Mouse (Mus musculus) olfactory bulb, adult 2 months (tissue): ENCODE results near the gene Naa38. TPM values are rescaled to one million over a fixed set of nuclear protein-coding genes. Genes with fewer than 3 reads are reported as not detected.

Experiments
- H3K27ac ChIP-seq: fragments of 200-500 bp; 2 replicates; pipeline ENCODE4 v1.5.1; 2012; ENCODE audit warnings: low read depth, low read length; ENCODE audit not compliant: insufficient read depth
- H3K4me1 ChIP-seq: fragments of 200-500 bp; 2 replicates; pipeline ENCODE4 v1.6.1; 2012; ENCODE audit warnings: low read length; ENCODE audit not compliant: control insufficient read depth, insufficient read depth
- H3K4me3 ChIP-seq: fragments of 200-500 bp; 2 replicates; pipeline ENCODE4 v1.5.1; 2012; ENCODE audit warnings: mild to moderate bottlenecking, low read depth, low read length, moderate library complexity; ENCODE audit not compliant: insufficient read depth
- CTCF ChIP-seq: fragments of 200-500 bp; IDR thresholded peaks from 2 replicates; pipeline ENCODE4 v1.5.1; 2012; ENCODE audit warnings: low read depth, mild to moderate bottlenecking, low read length, moderate library complexity; ENCODE audit not compliant: insufficient read depth
- POLR2A ChIP-seq: fragments of 200-500 bp; IDR thresholded peaks from 2 replicates; pipeline ENCODE4 v1.6.1; 2012; ENCODE audit warnings: mild to moderate bottlenecking, low read depth, low read length, moderate library complexity; ENCODE audit not compliant: insufficient read depth
- WGBS: fragments of 180-500 bp; shearing (Covaris S2); methylation state at CpG from one replicate; pipeline ENCODE4 v1.1.7; 2018; 5-methylcytosine and 5-hydroxymethylcytosine counted together
- polyA plus RNA-seq: library from polyadenylated mRNA; stranded (reverse); fragments of >200 nt; gene quantifications from 2 replicates; pipeline ENCODE4 v1.2.4, GENCODE M21; 2012; ENCODE audit warnings: low replicate concordance; ENCODE audit not compliant: missing spikeins, insufficient read depth, insufficient read length

Gene Naa38
- polyA plus RNA-seq, 1 experiment: not detected

DNA sequence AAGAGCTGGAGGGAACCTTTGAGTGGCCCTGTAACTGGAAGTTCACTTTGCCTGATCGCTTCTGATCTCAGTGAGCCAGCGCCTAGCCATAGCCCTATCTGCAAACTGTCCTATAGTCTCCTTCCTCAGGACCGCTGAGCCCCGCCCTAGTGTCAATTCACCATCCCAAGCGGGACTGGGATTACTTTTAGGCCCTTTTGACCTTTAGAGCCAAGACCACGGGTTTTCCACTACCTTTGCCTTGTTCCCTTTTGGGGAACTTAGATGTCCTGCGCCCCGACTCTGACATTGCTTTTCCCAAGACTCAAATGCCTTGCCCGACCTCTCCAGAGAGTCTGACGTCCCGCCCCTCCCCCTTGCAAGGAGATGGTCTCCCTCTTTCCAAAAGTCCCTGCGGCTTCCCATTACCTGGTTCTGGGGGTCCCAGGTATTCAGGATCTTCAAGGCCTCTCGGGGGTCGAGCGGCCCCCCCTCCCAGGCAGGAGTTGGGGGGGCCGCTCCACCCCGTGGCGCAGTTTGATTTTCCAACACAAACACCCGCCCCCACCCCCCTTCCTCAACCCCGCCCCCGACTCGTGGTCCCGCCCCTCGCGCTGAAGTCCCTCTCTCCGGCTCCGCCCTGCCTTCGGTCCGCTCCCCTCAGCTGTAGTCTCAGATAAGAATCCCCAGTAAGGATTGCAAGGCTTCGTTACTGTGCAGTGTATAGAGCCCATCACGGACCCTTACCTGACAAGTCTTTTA, 24.7 kb downstream of the Naa38 start:
- Histone ChIP-seq H3K27ac (0 out of 2 replicates have a peak overlapping the region, but pooled peaks have one; percentile 61), H3K4me3 (peak overlapping the region; percentile 64), H3K4me1 (peaks cover 22% of the 10 kb centered on the region)
- 1% methylated on average over 31 of the region's 31 CpGs for WGBS
- TF ChIP-seq POLR2A (no peak), CTCF (no peak)

DNA sequence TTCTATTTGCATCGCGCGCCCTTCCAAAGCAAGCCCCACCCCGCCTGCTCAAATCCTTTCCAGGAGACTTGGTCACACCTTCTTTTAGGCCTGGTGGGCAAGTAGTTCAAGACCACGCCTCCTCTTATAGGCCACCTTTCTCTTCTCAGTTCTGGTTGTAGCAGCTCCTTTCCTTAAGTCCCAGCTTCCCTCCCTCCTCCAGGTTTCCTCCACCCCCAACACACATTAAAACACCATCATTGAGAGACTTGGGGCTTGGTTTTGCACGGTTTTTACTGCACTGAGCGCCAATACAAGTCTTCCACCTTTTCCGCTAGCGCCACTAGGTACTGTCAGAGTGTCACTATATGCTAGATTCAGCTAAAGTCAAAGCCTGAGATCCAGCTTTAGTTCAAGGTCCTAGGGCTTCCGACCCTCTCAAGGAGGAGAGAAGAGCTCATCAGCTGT, 25.3 kb downstream of the Naa38 start:
- no peak overlapping the region for H3K4me3 ChIP-seq
- TF ChIP-seq POLR2A (no peak), CTCF (no peak)
- WGBS: 30% methylated on average over 10 of the region's 10 CpGs

DNA sequence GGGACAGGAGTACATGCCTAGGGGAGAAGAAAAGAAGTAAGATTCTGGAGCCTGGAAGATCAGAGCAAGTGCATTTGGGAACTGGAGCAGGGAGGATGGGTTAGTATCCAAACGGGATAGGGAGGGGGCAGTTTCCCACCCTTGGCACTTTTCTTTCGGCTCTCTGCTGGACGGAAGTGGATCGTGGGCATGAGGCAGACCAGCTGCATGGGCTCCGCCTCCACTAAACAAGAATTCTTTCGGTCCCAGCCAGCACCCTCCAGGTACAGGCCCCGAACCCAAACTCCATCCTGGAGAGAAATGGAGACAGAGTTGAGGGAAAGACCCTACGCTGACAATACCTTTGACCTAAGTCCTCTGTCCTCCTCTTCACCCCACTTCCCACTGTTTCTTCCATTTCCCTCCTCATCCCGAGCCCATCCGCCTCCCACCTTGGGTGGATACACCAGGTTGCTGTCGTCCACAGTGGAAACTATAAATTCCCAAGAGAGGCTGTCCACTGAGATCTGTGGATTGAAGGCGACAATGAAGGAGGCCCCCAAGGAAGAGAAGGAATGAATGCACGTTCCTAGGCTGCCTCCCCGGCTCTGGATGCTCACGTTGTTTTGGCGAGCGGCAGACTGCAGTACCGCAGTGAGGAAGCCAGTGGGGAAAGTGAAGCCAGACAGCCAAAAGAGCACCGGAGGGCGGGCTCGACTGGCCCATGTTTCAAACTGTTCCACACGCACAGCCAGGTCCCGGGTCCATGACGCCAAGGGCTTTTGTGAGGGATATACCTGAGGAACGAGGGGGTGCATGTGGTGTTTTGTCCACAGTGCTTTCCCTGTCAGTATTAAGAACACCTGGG, 26.1 kb downstream of the Naa38 start:
- Histone ChIP-seq H3K4me1 (peaks cover 20% of the 10 kb centered on the region), H3K4me3 (no peak overlapping the region), H3K27ac (no peak overlapping the region)
- no peak for TF ChIP-seq POLR2A
- no peak for TF ChIP-seq CTCF
- WGBS: 45% methylated on average over 25 of the region's 25 CpGs

More for the DNA sequence above, 25.3 kb downstream of the Naa38 start:
- Histone ChIP-seq H3K27ac (no peak overlapping the region), H3K4me1 (peaks cover 20% of the 10 kb centered on the region)

DNA sequence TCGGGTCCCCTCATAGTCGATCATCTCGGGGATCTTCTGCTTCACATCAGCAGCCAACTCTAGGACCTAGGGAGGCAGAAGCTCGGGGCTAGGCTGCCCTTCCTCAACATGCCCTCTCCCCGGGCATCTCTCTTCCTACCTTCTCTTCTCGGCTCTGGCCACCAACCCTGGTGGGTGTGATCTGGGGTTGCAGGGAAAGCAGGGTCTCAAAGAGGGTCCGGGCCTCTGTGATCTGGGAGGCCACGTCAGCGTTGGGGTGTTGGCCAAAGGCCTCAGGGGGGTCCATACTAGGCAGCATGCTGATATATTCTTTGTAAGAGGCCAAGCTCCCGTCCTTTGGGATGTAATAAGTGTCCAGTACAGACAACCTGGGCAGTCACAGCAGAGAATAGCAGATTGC, 27.6 kb downstream of the Naa38 start:
- Histone ChIP-seq H3K4me3 (no peak overlapping the region), H3K4me1 (peaks cover 16% of the 10 kb centered on the region), H3K27ac (no peak overlapping the region)
- 91% methylated on average over 10 of the region's 10 CpGs for WGBS
- TF ChIP-seq POLR2A (no peak), CTCF (no peak)

DNA sequence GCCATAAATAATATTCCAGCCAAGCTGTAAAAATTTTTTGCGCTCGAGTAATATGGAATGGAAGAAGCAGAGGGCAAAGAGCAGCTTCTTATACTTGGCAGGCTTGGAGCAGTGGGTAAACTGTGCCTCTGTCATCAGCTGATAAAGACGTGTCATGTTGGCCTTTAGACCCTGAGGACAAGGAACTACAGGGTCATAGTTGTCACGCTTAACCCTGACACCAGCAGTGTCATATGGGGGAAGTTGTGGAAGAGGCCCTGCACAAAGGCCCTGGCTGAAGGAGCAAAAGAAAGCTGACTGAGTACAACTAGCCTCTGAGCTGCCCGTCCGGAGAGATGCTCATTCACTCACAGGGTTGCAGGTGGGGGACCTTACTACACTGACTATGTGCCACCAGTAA, 28.6 kb downstream of the Naa38 start:
- TF ChIP-seq POLR2A (no peak), CTCF (no peak)
- WGBS: 85% methylated on average over 6 of the region's 6 CpGs
- Histone ChIP-seq H3K4me1 (peaks cover 15% of the 10 kb centered on the region), H3K4me3 (no peak overlapping the region), H3K27ac (no peak overlapping the region)

DNA sequence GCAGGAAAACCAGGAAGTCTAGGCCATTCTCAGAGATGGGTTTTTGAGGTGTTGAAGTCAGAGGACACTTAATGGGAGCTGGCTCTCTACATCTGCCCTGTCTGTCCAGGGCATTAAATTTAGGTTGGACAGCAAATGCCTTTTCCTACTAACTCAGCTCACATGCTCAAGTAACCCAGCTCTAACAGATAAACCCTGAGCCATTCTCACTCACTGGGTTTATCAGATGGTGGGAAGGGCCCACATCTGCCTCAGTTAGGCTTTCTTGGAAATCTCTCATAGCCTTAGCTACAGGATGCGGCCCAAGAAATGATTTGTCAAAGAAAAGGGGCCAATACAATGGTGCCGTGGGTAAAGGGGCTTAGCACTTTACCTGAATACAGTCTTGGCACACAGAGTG, 31.0 kb downstream of the Naa38 start:
- WGBS: 82% methylated on average over 2 of the region's 2 CpGs

DNA sequence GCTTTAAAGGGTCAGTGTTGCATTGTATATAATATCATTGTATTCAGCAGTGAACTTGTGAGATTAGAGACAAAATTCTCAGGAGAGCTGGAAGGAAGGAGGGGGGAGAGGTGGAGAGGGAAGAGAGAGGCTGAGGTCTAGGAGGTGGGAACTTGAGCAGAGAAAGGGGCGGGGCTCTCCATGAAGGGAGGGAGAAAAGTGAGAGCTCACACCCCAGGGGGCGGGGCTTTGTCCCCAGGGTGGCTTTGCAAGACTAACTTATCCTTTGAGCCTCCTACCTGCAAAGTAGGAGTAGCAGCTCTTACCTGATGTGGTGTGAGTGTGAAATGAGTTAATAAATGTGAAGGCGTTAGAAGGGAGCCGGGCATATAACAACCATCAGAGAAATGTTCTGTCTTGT, 33.5 kb downstream of the Naa38 start:
- H3K4me3 ChIP-seq: no peak overlapping the region
- WGBS: 35% methylated on average over 4 of the region's 4 CpGs
- TF ChIP-seq POLR2A (no peak), CTCF (no peak)
- H3K27ac ChIP-seq: no peak overlapping the region
- peaks cover 2% of the 10 kb centered on the region for H3K4me1 ChIP-seq

More for the DNA sequence above, 31.0 kb downstream of the Naa38 start:
- H3K27ac ChIP-seq: no peak overlapping the region
- H3K4me3 ChIP-seq: no peak overlapping the region
- no peak for TF ChIP-seq POLR2A
- no peak for TF ChIP-seq CTCF
- H3K4me1 ChIP-seq: no peaks in the 10 kb centered on the region

DNA sequence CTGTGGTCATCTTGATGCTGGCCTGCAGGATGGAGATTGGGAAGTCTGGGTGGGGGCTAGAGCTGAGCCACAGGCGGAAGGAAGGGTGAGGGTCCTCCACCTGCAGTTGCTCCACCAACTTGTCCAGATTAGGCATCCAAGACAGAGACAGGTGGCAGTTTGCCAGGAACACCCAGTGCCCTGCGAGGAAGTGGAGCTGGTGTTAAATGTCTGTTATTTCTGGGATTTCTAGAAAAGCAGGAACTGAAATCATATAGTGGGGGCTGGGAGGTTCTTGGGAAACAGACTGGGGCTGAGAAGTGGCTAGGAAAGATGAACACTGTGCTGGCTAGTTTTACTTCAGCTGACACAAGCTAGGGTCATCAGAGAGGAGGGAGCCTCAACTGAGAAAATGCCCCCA, 34.0 kb downstream of the Naa38 start:
- TF ChIP-seq CTCF (no peak), POLR2A (no peak)
- Histone ChIP-seq H3K27ac (no peak overlapping the region), H3K4me3 (no peak overlapping the region), H3K4me1 (peaks cover 2% of the 10 kb centered on the region)
- 24% methylated on average over 2 of the region's 2 CpGs for WGBS

DNA sequence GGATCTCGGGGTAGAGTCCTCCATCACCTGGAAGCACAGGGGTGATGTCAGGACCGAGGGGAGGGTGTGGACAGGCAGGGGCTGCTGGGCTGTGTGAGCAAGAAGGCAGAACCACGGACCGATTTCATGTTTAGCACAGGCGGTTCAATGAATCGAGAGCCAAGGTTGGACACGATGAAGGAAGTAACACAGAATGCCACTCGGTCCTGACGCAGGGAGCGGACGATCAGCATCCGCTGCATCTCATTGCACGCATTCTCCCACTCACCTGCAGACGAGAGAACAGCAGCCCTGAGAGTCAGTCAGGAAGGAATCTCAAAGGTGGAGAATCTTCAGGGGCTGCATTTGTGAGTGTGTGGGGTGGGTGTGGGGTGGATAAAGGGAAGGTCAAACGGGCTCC, 35.3 kb downstream of the Naa38 start:
- no peak for TF ChIP-seq POLR2A
- TF ChIP-seq CTCF: no peak
- Histone ChIP-seq H3K4me1 (peaks cover 2% of the 10 kb centered on the region), H3K27ac (no peak overlapping the region), H3K4me3 (no peak overlapping the region)
- 90% methylated on average over 15 of the region's 15 CpGs for WGBS
